Mouse (Mus musculus): Measurements from ENCODE around the gene Kank3.

DNA sequence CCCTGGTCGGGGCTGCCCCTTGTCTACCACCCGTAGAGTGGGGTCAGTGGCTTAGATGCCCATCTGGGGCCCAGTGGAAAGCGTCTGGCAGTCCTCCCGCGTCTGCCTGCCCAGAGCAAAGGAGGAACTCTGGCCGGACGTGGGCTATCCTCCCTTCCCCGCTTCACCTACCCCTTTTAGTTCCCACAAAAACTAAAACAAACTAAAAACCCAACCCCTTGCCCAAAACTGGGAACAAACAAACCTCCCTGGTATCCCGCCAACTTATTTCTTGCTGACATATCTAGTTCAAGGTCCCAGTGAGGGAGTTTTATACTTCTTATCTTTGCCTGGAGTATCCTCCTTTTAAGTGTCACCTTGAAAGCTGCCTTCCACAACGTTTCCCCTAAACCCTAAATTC lies 2.1 kb upstream of the Kank3 start:
- TF ChIP-seq CTCF (IDR thresholded peaks at IDR 0.05; ENCODE audit: insufficient read depth, low read length), result no peak
- TF ChIP-seq POLR2A (IDR thresholded peaks at IDR 0.05; ENCODE audit: borderline replicate concordance, extremely low read depth, low read depth, low read length), result no peak
